Mouse (Mus musculus) thymus, adult 2 months (tissue): ENCODE measurements at regions not wholly inside any gene's neighbourhood (a gene's known extent, or its start where the extent isn't known, plus 50 kb on each side); places are given as distances from the start of the nearest gene placed in this dataset.

Experiments used
- CTCF ChIP-seq: fragments of 200-500 bp; IDR thresholded peaks from 2 replicates; pipeline ENCODE4 v1.5.1; 2012; ENCODE audit warnings: mild to moderate bottlenecking, control low read depth, low read length, moderate library complexity, borderline replicate concordance; ENCODE audit not compliant: control insufficient read depth, poor library complexity, insufficient read depth; ENCODE audit errors: extremely low read depth
- POLR2A ChIP-seq: fragments of 200-500 bp; IDR thresholded peaks from 2 replicates; pipeline ENCODE4 v1.6.1; 2012; ENCODE audit warnings: mild to moderate bottlenecking, low read length, control low read depth, moderate library complexity; ENCODE audit not compliant: control insufficient read depth, poor library complexity, insufficient read depth; ENCODE audit errors: extremely low read depth

DNA sequence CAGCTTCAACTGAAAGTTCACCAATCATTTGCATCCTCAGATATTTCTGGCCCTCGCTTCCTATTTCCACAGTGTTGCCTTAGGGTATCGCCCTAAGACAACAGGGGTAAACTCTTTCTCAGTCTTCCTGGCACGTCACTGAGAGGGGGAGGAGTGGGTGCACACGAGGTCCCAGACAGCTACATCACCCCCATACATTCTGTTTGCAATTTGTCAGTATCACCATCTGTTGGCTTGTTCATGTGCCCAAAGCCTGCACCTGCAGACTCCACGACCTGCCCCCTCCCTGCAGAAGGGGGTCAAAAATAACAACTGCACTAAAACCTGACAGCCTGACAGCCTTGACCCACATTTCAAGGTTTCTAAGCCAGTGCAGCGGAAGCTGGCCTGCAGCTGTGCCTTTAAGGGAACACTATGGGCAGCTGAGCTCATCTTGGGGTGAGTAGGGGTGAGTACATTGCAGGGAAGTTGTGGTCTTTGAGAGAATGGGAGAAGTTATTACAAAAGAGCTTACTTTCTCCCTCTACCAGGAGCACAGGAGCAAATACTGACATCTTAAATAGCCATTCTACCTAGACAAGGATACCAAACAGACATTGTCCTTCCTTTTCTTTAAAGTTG is 58.8 kb upstream of the Atl2 start:
- no peak for TF ChIP-seq POLR2A
- 0 out of 2 replicates have a peak, but pooled peaks have one; percentile 25 for TF ChIP-seq CTCF
